Mouse (Mus musculus) lung, postnatal 0 days (tissue): Measurements from ENCODE around the gene Fto.

Experiments used
- CTCF ChIP-seq: IDR thresholded peaks from 2 replicates; pipeline ENCODE4 v1.5.1; 2016; ENCODE audit warnings: antibody characterized with exemption, mild to moderate bottlenecking
- EP300 ChIP-seq: IDR thresholded peaks from 2 replicates; pipeline ENCODE4 v1.6.1; 2016; ENCODE audit warnings: antibody characterized with exemption, mild to moderate bottlenecking, control low read depth

- TF ChIP-seq EP300 (no peak), CTCF (no peak)
These were observed 93.4 kb downstream of the Fto start for GRCm38 (mm10) chr8:91406624-91407290.
